Mouse (Mus musculus): ENCODE measurements at regions not wholly inside any gene's neighbourhood (a gene's known extent, or its start where the extent isn't known, plus 50 kb on each side); places are given as distances from the start of the nearest gene placed in this dataset.
"Not testable (repeated sequence)": the region's sequence is repeated elsewhere in the genome, so short reads cannot be mapped to it uniquely, and the experiment has no call there.

GRCm38 (mm10) chr1:161613658-161614057 lies 119.2 kb downstream of the Tnfsf18 start:
- DNase-seq = not testable (repeated sequence)

DNA sequence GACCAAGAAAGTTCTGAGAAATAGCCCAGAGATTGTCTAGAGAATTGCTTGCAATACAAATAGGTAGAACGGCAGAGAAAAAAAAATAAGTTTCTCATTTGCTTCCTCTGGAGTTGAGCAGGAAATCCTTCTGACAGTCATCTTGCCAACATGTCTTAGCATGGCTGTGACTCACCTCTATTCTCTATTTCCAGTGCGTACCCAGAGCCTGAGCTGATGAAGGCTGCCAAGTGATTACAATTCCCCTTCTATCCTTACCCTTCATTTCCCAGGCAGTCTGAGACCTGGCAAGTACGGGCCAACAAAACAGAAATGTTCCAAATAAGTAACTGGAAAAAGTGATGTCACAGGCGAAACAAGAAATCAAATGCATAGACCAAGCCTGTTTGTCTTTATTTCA lies 113.0 kb downstream of the Tnfsf18 start:
- DNase-seq = no peak

GRCm38 (mm10) chr1:161602150-161602549 lies 107.7 kb downstream of the Tnfsf18 start:
- no peak for DNase-seq

DNA sequence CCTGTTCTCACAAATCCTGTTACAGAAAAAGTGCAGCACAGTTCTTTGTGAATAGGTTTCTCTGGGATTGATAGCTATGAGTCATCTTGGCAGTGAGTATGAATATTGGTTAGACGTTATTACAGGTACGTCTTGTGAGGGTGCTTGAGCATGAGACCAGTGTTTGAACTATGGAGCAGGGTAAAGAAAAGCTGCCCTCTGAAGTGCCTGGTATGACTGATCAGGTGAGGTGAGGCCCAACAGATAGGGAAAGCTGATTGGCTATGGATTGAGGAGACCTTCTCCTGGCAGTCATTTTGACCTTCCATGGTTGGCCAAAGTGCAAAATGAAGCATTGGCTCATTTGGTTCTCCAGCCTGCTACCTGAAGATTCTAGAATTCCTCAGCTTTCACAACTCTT lies 106.7 kb downstream of the Tnfsf18 start:
- no peak for DNase-seq

DNA sequence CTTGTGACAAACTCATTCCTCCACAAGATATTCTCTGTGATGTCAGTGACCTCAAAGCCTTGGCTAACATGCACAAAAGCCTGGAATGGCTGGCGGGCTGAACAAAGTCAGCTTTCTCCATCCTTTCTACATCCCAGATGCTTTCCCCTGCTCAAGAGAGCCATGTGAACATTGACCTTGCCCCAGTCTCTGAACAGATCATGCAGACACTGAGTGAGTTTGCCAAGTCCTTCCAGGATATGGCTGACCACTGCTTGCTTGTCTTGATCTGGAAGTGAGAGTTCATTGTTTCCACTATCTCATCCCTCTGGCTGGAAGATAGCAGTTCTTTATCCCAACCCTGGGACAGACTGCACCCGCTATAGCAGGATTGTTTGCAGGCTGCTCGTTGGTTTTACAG lies 103.7 kb downstream of the Tnfsf18 start:
- DNase-seq = no peak

DNA sequence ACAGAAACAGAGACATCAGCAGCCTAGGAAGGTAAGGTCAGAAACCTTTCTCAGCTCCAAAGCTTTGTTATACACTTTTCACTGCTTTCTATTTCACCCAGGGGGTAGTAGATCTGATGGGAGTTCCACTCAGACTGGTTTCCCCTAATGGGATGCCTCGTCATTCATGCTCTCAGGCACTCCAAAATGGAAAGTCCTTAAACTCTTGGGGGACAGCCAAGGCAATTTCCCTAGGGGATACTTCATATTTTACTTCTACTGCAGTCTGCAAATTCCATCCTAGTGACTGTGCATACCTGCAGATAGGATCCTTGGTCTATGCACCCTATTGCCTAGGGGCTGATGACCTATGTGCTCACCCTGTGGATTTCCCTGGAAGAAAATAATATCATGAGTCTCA lies 82.1 kb downstream of the Tnfsf18 start:
- DNase-seq = no peak

GRCm38 (mm10) chr1:161575939-161576338 lies 81.5 kb downstream of the Tnfsf18 start:
- DNase-seq = no peak

GRCm38 (mm10) chr1:161575171-161575570 lies 80.7 kb downstream of the Tnfsf18 start:
- no peak for DNase-seq

GRCm38 (mm10) chr1:161570762-161571161 lies 76.3 kb downstream of the Tnfsf18 start:
- DNase-seq = no peak

DNA sequence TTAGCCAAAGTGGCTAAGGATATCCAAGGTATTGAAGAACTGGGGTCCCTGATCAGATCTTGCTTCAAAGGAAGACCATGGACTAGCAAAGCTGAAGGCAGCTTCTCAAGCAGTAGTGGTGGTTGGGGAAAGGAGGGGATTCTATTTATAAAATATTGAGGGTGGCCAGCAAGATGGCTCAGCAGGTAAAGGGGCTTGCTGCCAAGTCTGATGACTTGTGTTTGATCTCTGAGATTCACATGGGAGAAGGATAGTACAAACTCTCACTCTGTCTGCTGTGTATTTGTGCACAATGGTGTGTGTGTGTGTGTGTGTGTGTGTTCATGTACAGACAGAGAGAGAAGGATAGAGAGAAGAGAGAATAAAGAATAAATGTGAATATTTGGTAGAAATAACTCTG lies 73.4 kb downstream of the Tnfsf18 start:
- no peak for DNase-seq

GRCm38 (mm10) chr1:161560368-161560767 lies 65.9 kb downstream of the Tnfsf18 start:
- DNase-seq = no peak
